Mouse (Mus musculus): ENCODE results near the gene Ap2m1. TPM values are rescaled to one million over a fixed set of nuclear protein-coding genes. Genes with fewer than 3 reads are reported as not detected.

Gene Ap2m1
- total and polyA plus RNA-seq, 3 experiments, result 319 to 415 (median 343) TPM

GRCm38 (mm10) chr16:20539649-20540048 lies 4.4 kb downstream of the Ap2m1 start:
- Histone ChIP-seq H3K9ac (ENCODE audit: insufficient read depth, low read depth) (no peak overlapping the region), H3K4me3 (replicated peaks in 1 of 3; ENCODE audit: low read depth in 2 of 3, low read length in 2 of 3, poor library complexity in 1 of 3) (no peak overlapping the region), H3K9me3 (replicated peaks; ENCODE audit: low read length) (peaks cover 4% of the 10 kb centered on the region), H3K27ac (ENCODE audit: insufficient read depth, low read depth) (no peak overlapping the region), H3K4me1 (ENCODE audit: control insufficient read depth in 1 of 2, insufficient read depth in 2 of 2) (peaks cover 5 to 32% of the 10 kb centered on the region in 2 experiments), H3K27me3 (replicated peaks) (no peaks in the 10 kb centered on the region), H3K79me2 (replicated peaks; ENCODE audit: control insufficient read depth, extremely low read depth, insufficient read depth, poor library complexity, severe bottlenecking) (peaks cover 36% of the 10 kb centered on the region), H3K36me3 (replicated peaks in 1 of 2; ENCODE audit: control insufficient read depth in 1 of 2, insufficient read depth in 1 of 2, low read length in 1 of 2) (peaks cover 56 to 64% of the 10 kb centered on the region in 2 experiments), H3K4me2 (ENCODE audit: insufficient read depth, low read depth, poor library complexity, severe bottlenecking) (no peak overlapping the region)
- TF ChIP-seq TCF12 (IDR thresholded peaks at IDR 0.05; ENCODE audit: low read depth, low read length), result no peak
- no peak for TF ChIP-seq CHD1 (IDR thresholded peaks at IDR 0.05; ENCODE audit: low read depth, low read length)
- TF ChIP-seq USF1 (IDR thresholded peaks at IDR 0.05; ENCODE audit: low read depth, low read length), result no peak
- TF ChIP-seq PAX5 (IDR thresholded peaks at IDR 0.05; ENCODE audit: low read length), result no peak
- no peak for TF ChIP-seq ETS1 (conservative IDR thresholded peaks at IDR 0.05; ENCODE audit: low read depth, low read length)
- no peak for TF ChIP-seq TBP (conservative IDR thresholded peaks at IDR 0.05; ENCODE audit: low read depth, low read length)
- TF ChIP-seq NELFE (IDR thresholded peaks at IDR 0.05; ENCODE audit: low read depth, low read length), result no peak
- TF ChIP-seq KAT2A (IDR thresholded peaks at IDR 0.05; ENCODE audit: insufficient replicate concordance, low read length), result no peak
- no peak for TF ChIP-seq RAD21 (IDR thresholded peaks at IDR 0.05; ENCODE audit: low read depth, low read length)
- no peak for TF ChIP-seq POLR2AphosphoS2 (IDR thresholded peaks at IDR 0.05; ENCODE audit: low read depth, low read length)
- no peak for TF ChIP-seq MXI1 (IDR thresholded peaks at IDR 0.05; ENCODE audit: low read depth, low read length)
- no peak for TF ChIP-seq CTCF (conservative IDR thresholded peaks at IDR 0.05 in 1 of 2, IDR thresholded peaks at IDR 0.05 in 1 of 2; ENCODE audit: low read depth in 2 of 2, low read length in 2 of 2)
- no peak for TF ChIP-seq ZNF384 (IDR thresholded peaks at IDR 0.05; ENCODE audit: low read depth, low read length)
- in situ Hi-C loops (cut with MboI; ENCODE audit: low pct_ligation_motif_present, low pct_unique_long_range_greater_than_20kb, low sequenced_read_pairs), result no loop called here
- DNase-seq (ENCODE audit: extremely low read depth), result no peak
- dilution Hi-C loops (cut with MboI; ENCODE audit: extremely low pct_ligation_motif_present, extremely low pct_unique_long_range_greater_than_20kb, low sequenced_read_pairs), result no loop called here

GRCm38 (mm10) chr16:20540438-20540837 lies 5.2 kb downstream of the Ap2m1 start:
- in situ Hi-C loops (cut with MboI; ENCODE audit: low pct_ligation_motif_present, low pct_unique_long_range_greater_than_20kb, low sequenced_read_pairs) (no loop called here), dilution Hi-C loops (cut with MboI; ENCODE audit: extremely low pct_ligation_motif_present, extremely low pct_unique_long_range_greater_than_20kb, low sequenced_read_pairs) (no loop called here)
- no peak for DNase-seq (ENCODE audit: extremely low read depth)
- Histone ChIP-seq H3K36me3 (replicated peaks in 1 of 2; ENCODE audit: control insufficient read depth in 1 of 2, insufficient read depth in 1 of 2, low read length in 1 of 2) (peaks cover 63 to 71% of the 10 kb centered on the region in 2 experiments), H3K79me2 (replicated peaks; ENCODE audit: control insufficient read depth, extremely low read depth, insufficient read depth, poor library complexity, severe bottlenecking) (peaks cover 35% of the 10 kb centered on the region), H3K27ac (ENCODE audit: insufficient read depth, low read depth) (no peak overlapping the region), H3K27me3 (replicated peaks) (no peaks in the 10 kb centered on the region), H3K4me3 (replicated peaks in 1 of 3; ENCODE audit: low read depth in 2 of 3, low read length in 2 of 3, poor library complexity in 1 of 3) (no peak overlapping the region), H3K4me2 (ENCODE audit: insufficient read depth, low read depth, poor library complexity, severe bottlenecking) (no peak overlapping the region), H3K9ac (ENCODE audit: insufficient read depth, low read depth) (no peak overlapping the region), H3K4me1 (ENCODE audit: control insufficient read depth in 1 of 2, insufficient read depth in 2 of 2) (peaks cover 4 to 31% of the 10 kb centered on the region in 2 experiments), H3K9me3 (replicated peaks; ENCODE audit: low read length) (peaks cover 4% of the 10 kb centered on the region)
- TF ChIP-seq TCF12 (IDR thresholded peaks at IDR 0.05; ENCODE audit: low read depth, low read length), result no peak
- no peak for TF ChIP-seq ZMIZ1 (IDR thresholded peaks at IDR 0.05; ENCODE audit: low read depth, low read length)
- TF ChIP-seq TBP (conservative IDR thresholded peaks at IDR 0.05; ENCODE audit: low read depth, low read length), result no peak
- no peak for TF ChIP-seq HCFC1 (IDR thresholded peaks at IDR 0.05; ENCODE audit: low read depth, low read length)
- no peak for TF ChIP-seq ETS1 (conservative IDR thresholded peaks at IDR 0.05; ENCODE audit: low read depth, low read length)
- TF ChIP-seq JUND (conservative IDR thresholded peaks at IDR 0.05; ENCODE audit: low read depth, low read length), result no peak
- no peak for TF ChIP-seq MYC (IDR thresholded peaks at IDR 0.05; ENCODE audit: low read depth, low read length)
- TF ChIP-seq SMC3 (IDR thresholded peaks at IDR 0.05; ENCODE audit: low read depth, low read length), result no peak

All from CH12.LX (cell line).